Mouse (Mus musculus) frontal cortex, postnatal 14 days (tissue): Measurements from ENCODE around the gene Chkb.
"Not testable (repeated sequence)": the region's sequence is repeated elsewhere in the genome, so short reads cannot be mapped to it uniquely, and the experiment has no call there.

Experiments used
- DNase-seq, 2 experiments: peaks; one replicate each; pipeline ENCODE4 v3.0.0; 2022; ENCODE audit warnings: low spot score in 2 of 2

Chkb gene

GRCm38 (mm10) chr15:89453865-89454478, 24.3 kb upstream of the Chkb start, which contains the start of gene Mapk8ip2:
TSS of gene Mapk8ip2 (plus strand) at chr15:89453913.
- peak; percentile 43 to 48 for DNase-seq

DNA sequence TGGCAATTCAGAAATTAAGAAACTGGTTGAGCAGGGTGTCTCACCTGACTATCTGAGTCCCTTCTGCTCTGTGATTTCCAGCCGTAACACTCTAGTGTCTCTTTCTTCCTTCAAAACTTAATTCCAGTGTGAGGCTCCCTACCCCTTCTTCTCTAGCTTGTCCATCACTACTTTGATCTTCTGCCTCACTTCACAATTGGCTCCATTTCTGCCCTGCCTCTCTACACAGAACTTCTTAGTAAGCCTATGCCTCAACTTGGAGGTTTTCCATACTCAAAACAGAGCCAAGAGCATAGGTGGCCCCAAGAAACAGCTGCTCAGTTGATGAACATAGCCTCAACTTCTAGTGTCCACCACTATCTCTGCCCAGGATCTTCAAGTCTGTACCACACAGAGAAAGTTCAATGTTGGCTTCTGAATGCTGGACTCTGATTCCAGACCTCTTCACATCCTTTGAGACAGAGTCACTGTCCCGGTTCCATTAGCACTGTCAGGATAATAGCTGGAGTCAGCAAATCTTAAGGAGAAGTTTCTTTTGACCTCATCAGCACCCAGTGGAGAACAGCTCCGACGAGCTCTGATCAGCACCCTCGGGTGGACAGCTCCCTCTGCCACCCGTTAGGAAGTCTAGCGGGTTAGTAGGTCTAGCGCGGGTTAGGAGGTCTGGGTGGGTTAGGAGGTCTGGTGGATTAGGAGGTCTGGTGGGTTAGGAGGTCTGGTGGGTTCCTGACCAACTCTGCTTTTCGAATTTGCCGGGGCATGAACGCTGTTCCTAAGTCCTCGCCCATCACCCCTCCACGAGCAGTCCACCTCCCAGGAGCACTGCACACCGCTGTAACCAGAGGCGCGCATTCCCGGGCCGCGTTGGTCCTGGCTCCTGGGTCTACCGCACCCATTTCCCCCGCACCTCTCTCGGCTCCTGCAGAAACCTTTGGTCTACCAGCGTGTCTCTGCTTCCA, 23.5 kb upstream of the Chkb start:
- no peak for DNase-seq

GRCm38 (mm10) chr15:89442486-89443070, 12.9 kb upstream of the Chkb start:
- DNase-seq, result no peak

DNA sequence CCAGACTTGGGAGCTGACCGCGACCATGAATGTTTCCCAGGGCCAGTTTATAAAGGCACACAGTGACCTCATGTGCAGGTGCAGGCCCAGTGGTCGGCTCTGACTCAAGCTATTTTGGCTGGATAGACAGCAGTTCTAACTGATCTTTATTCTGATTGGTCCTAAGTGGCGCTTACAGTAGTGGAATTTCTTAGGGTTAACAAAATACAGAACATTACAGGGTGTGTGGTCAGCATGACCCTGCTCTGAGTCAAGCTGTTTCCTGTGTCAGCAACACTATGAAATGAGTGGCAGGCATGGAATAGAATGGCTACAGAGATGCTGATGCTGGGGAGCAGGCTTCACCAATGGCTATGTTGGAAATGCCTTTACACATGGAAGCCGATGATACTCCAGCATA, 6.2 kb upstream of the Chkb start:
- no peak for DNase-seq

- no peak for DNase-seq
Measured at GRCm38 (mm10) chr15:89434136-89434535, 4.4 kb upstream of the Chkb start.

GRCm38 (mm10) chr15:89432946-89433345, 3.2 kb upstream of the Chkb start:
- no peak for DNase-seq

DNA sequence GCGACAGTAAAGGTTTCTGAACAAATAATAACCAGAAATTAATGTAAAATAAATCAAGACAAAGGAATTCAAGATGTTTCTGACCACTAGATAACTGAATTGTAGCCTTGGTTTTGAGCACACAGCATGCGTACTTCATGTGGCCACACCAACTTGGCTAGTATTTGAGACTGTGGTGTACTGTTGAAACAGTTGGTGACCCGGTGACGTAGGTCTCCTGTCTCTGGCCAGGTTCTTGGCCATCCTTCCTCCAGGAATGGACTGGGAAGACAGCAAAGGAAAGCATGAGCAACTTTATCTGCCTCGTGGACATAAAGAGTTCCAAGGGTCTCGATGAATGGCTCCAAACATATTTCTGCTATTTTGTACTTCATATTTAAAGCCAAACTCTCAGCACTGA, 2.1 kb upstream of the Chkb start:
- no peak for DNase-seq

DNA sequence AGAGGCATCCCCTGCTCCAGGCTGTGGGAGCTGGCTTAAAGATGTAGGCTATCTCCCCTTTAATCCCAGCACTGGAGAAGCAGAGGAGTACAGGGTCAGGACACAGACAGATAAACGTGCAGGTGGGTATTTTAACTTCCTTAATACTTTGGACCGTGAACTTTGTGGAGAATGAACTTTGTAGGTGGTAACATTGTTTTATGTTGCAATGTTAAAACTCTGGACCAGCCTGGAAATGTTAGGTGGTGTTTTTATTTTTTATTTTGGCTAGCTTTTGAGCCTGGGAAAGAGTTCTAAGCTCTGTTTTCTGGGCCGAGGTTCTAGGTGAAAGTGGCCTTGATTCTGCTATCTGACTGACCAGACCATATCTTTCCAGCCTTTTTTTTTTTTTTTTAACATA, 1.6 kb upstream of the Chkb start:
- no peak for DNase-seq

DNA sequence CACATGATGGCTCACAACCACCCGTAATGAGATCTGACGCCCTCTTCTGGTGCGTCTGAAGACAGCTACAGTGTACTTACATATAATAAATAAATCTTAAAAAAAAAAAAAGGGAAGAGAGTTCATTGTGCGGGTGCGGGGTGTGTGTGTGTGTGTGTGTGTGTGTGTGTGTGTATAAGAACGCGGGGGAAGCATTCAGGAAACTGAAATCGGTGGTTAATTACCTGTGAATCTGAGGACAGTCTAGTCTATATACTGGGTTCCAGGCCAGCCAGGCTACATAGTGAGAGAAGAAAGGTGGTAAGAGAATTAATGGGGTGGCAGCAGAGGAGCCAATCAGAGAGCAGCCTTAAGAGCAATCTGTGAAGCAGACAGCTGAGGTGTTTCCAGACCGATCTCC, 1.1 kb upstream of the Chkb start:
- DNase-seq, result not testable (repeated sequence)

GRCm38 (mm10) chr15:89430341-89430740, 633 bp upstream of the Chkb start:
- DNase-seq, result no peak

- DNase-seq, result peak in 1 of 2 experiments; percentile 17
Measured at GRCm38 (mm10) chr15:89428821-89429351, 822 bp downstream of the Chkb start.

DNA sequence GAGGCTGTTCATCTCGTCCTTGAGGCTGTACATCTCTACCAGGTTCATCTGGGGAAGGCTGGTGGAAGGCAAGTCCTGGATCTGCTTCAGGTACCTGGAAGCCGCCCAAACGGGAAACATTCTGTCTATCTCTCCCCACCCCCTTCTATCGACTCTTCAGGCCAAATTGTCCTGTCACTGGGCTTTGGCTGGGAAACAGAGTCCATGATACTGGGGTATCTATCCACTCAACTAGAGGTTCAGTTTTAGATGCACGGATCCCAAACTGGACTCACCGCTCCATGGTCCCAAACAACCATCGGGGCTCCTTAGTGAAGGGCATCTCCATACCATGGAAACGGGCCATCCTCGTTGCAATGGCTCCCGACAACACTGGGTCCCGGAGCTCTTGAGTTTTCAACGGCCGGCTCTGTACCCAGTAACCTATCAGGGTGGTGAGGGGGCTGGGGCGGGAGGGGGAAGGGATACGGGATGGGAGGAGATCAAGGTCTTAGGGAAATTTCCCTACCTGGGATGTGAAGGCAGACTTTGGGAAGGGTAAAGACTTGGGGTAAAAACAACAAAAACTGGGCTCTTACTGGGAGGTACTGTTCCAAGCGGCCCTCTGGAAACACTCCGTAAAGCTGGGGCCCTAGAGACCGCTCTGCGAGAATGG, 1.4 kb downstream of the Chkb start:
- no peak for DNase-seq

DNA sequence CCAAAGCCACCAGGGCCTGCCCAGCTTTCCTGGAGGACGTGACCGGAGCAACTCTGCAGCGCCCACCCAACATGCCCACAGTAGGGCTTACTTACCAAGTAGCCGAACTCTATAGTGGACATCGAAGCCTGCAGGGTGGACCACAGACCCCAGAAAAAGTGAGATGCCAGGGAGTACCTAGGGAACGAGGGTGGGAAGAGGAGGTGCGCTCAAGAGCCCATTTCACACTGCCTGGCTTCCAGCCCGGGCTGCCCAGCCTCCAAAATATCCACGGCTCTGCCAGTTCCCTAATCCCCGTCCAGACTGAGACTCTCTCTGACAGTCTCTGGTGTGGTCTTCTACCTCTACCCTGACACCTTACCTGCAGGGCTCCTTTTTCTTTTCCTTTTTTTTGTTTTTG, 3.0 kb downstream of the Chkb start:
- no peak for DNase-seq

DNA sequence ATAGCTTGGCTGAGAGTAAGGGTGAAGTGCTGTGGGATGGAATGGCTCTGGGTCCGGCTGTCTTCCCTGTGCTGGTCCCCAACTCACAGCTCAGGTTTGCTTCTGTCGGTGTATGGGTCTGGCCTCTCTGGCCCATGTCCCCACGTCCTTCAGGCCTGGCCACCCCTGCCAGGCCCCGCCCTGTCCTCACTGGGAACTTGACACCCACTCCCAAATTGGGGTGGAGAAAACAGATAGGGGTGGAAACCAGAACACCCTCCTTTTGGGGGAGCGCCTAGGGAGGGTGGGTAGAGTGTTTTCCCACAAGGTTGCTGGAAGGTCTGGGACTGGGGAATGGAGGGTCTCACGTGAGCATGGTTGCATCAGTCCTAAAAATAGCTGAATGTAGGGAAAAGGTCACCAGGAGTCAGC, 4.0 kb downstream of the Chkb start, which contains the start of gene Cpt1b:
TSS of gene Cpt1b (minus strand) at position 153 of the 411 bp plus-strand sequence.
- no peak for DNase-seq

GRCm38 (mm10) chr15:89424621-89425020, 5.1 kb downstream of the Chkb start:
- DNase-seq, result no peak

DNA sequence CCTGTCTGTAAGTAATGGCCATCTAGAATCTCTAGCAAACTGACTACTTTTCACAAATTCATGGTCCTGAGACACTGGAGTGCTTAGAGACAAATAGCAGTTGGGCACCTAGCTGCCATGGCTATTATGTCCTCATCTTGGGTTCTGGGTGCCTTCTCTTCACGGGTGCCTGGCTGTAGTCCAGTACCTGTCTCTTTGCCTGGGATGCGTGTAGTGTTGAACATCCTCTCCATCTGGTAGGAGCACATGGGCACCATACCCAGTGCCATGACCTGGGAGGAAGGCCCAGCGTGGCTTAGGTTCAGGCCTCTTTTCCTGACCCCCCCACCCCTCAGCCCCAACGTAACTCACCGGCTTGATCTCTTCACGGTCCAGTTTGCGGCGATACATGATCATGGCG, 7.8 kb downstream of the Chkb start:
- no peak for DNase-seq

DNA sequence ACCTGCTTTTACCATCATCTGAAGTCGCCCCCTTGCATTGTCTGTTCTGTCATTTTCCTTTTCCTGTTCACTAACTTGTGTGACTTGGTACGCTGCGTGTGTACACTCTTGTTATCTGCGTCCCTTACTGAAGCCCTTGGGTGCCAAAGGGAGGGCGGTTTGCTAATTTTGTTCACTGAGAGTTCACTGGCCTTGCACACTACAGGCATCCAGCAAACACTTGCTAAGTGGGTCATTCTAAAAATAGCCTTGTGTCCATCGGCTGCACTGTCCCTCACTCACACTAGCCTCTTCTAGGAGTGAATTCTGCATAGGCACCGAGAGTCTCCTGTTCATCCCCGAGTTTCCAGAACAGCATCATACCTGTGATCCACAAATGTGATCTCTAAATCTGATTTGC, 14.4 kb downstream of the Chkb start:
- DNase-seq, result no peak

DNA sequence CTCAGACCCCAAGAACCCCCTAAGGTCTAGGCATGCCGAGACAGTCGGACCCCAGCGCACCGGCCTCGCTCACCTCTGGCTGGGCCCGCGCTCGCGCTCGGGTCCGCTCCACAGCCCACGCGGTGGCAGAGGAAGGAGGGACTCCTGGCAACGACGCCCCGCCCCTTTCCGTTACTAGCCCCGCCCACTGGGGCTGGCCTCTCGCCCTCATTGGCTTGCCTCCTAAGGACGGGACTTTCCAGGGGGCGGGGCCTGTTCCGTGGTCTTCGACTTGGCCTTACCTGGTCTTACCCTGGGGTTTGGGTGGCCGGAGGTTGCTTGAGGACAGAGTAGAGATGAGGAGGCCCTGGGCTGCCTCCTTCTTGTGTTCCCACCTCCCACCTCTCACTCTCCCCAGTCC, 19.6 kb downstream of the Chkb start, which contains the start of gene Syce3:
TSS of gene Syce3 (minus strand) at position 386 of the 400 bp plus-strand sequence.
- DNase-seq, result no peak

- no peak for DNase-seq
Measured at GRCm38 (mm10) chr15:89406691-89407090, 23.0 kb downstream of the Chkb start.

DNA sequence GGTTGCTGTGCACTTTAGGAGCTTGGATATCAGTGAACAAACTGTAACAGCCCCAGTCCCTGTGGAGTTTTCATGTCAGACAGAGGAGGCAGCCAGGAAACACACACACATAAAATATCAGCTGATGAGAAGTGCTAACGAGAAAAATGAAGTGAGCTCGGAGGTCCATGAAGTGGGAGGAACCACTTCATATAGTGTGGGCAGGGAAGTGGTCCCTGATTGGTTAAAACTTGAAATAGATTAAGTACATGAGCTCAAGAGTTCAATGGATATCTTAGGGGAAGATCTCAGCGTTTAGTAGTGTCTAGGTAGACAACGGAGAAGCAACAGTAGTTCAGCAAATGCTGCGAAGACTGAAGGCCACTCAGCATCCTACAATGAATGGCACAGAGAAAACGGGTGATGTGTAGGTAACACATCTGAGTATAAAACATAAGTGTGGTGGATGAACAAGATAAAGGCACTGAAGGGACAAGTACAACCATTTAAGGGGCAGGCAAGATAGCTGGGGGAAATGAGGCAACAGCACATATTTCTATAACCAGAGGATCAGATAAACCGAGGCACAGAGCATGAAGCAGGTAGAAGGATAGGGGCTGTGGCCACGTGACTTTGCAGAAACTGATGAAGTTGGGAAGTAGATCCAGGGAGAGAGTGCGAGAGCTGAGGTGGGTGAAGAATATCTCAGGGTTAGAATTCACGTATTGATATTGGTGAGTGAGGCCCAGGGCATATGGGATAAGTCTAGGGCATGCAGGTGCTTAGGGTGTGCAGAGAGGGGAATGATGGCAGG, 24.7 kb downstream of the Chkb start:
- DNase-seq, result no peak

DNA sequence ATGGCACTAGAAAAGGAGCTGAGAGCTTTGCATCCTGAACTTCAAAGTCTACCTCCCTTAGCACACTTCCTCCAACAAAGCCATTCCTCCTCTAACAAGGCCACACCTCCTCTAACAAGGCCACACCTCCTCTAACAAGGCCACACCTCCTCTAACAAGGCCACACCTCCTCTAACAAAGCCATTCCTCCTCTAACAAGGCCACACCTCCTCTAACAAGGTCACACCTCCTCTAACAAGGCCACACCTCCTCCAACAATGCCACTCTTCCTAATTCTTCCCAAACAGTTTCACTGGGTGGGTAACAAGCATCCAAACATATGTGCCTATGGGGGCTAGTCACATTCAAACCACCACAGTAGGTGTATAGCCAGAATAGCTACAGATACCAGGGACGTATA, 27.2 kb downstream of the Chkb start:
- no peak for DNase-seq
